ENCODE assay signal across 16 mouse cellular contexts in genomic region chr10:94524966-94525365, GRCm38 (mm10).
DNase-seq lines count a peak whose midpoint lies in the region; ATAC-seq and TF ChIP-seq lines count a peak whose summit lies in the region.
"Had no signal": no experiment of that assay in that cellular context is flagged by ENCODE, and none has a peak within 500 bp of the region (broad histone marks: within the 10 kb centered on the region; RNA-seq: fewer than 3 reads in every experiment).

No protein-coding gene starts in this region.

- 0 out of 2 replicates have a peak overlapping the region, but pooled peaks have one; percentile 43 for H3K27ac ChIP-seq in liver, embryonic 12.5 days
- no peak overlapping the region for H3K27ac ChIP-seq in liver, postnatal 0 days (ENCODE audit: low read depth)
- H3K27ac ChIP-seq: hindbrain, postnatal 0 days; kidney, embryonic 15.5 days; layer of hippocampus, adult 2 months; neural tube, embryonic 13.5 days had no signal

- no peak overlapping the region for H3K9ac ChIP-seq in liver, embryonic 12.5 days
- no peak overlapping the region for H3K9ac ChIP-seq in liver, postnatal 0 days (replicated peaks)
- H3K9ac ChIP-seq: kidney, embryonic 15.5 days; neural tube, embryonic 13.5 days had no signal

- no peak for ATAC-seq in liver, embryonic 12.5 days
- ATAC-seq in liver, postnatal 0 days, result no peak
- peak; percentile 49 for ATAC-seq in megakaryocyte, adult 5-6 weeks (ENCODE audit: poor library complexity, severe bottlenecking)
- ATAC-seq: hindbrain, postnatal 0 days had no signal

- peaks cover 89% of the 10 kb centered on the region for H3K4me1 ChIP-seq in liver, embryonic 12.5 days
- H3K4me1 ChIP-seq in liver, postnatal 0 days (ENCODE audit: insufficient read depth), result peaks cover 33% of the 10 kb centered on the region
- H3K4me1 ChIP-seq: megakaryocyte, embryonic 14.5 days had no signal

- no peak overlapping the region for H3K4me3 ChIP-seq in liver, embryonic 12.5 days
- no peak overlapping the region for H3K4me3 ChIP-seq in liver, postnatal 0 days (ENCODE audit: low read depth, low read length)
- H3K4me3 ChIP-seq: erythroblast, embryonic 14.5 days; kidney, embryonic 15.5 days; layer of hippocampus, adult 2 months; megakaryocyte, embryonic 14.5 days; neural tube, embryonic 13.5 days had no signal

- 72% methylated on average over 6 of the region's 6 CpGs for WGBS in liver, embryonic 12.5 days (ENCODE audit: insufficient replicate concordance)
- 61% methylated on average over 6 of the region's 6 CpGs for WGBS in liver, postnatal 0 days (ENCODE audit: insufficient replicate concordance)

- no peaks in the 10 kb centered on the region for H3K36me3 ChIP-seq in liver, embryonic 12.5 days
- H3K36me3 ChIP-seq in liver, postnatal 0 days (replicated peaks; ENCODE audit: insufficient read depth, low read length), result no peaks in the 10 kb centered on the region
- H3K36me3 ChIP-seq: kidney, embryonic 15.5 days; neural tube, embryonic 13.5 days had no signal

- H3K27me3 ChIP-seq in liver, embryonic 12.5 days (replicated peaks), result no peaks in the 10 kb centered on the region
- H3K27me3 ChIP-seq in liver, postnatal 0 days (ENCODE audit: insufficient read depth, low read length), result no peaks in the 10 kb centered on the region
- H3K27me3 ChIP-seq: kidney, embryonic 15.5 days; neural tube, embryonic 13.5 days had no signal

- TF ChIP-seq EP300 in liver, postnatal 0 days (IDR thresholded peaks at IDR 0.05; ENCODE audit: low read depth), result no peak

- TF ChIP-seq CTCF in liver, postnatal 0 days (IDR thresholded peaks at IDR 0.05; ENCODE audit: low read depth), result no peak

- H3K4me2 ChIP-seq in liver, embryonic 12.5 days, result no peak overlapping the region
- no peak overlapping the region for H3K4me2 ChIP-seq in liver, postnatal 0 days (ENCODE audit: low read depth, low read length)
- H3K4me2 ChIP-seq: kidney, embryonic 15.5 days; neural tube, embryonic 13.5 days had no signal

- no peak for DNase-seq in liver, postnatal 0 days
- DNase-seq in T-cell, adult 2 months (ENCODE audit: low spot score), result peak; percentile 74
- peak; percentile 65 for DNase-seq in thymus, postnatal 14 days
- no peak for DNase-seq in frontal cortex, adult 2 months (ENCODE audit: extremely low spot score in 1 of 2, low spot score in 1 of 2)
- DNase-seq in retina, embryonic 14.5 days (ENCODE audit: low spot score), result no peak
- no peak for DNase-seq in left cerebral cortex, postnatal 10 days (ENCODE audit: extremely low spot score in 1 of 2, low spot score in 2 of 2)
- DNase-seq: cerebellum, adult 2 months; lung, adult 2 months had no signal

- intact Hi-C loops in left cerebral cortex, postnatal 10 days (cut with DNase I), result loop anchor here (5.0 kb wide), 1 partner anchor 42 kb away; no protein-coding TSS in a partner anchor

- H3K9me3 ChIP-seq in liver, embryonic 12.5 days (replicated peaks), result no peaks in the 10 kb centered on the region
- no peaks in the 10 kb centered on the region for H3K9me3 ChIP-seq in liver, postnatal 0 days (ENCODE audit: low read length)
- H3K9me3 ChIP-seq: kidney, embryonic 15.5 days; megakaryocyte, embryonic 14.5 days; neural tube, embryonic 13.5 days had no signal

Comparison
In these comparisons a context has a peak if more than half of its experiments do, and no peak if none do; other contexts are left out.
1. DNase-seq: peak in T-cell, adult 2 months (single experiment) and thymus, postnatal 14 days (single experiment); none in liver, postnatal 0 days (single experiment), frontal cortex, adult 2 months (0 of 2), retina, embryonic 14.5 days (single experiment) and left cerebral cortex, postnatal 10 days (0 of 2).